Mouse (Mus musculus): ENCODE measurements around the gene Bex4. TPM values are rescaled to one million over a fixed set of nuclear protein-coding genes. Genes with fewer than 3 reads are reported as not detected.

Bex4 gene
- polyA plus RNA-seq (2015; fragmentation: Nextera tagmentation; extraction: Ambion mirVana), result 138 and 148 TPM in 2 replicates

GRCm38 (mm10) chrX:136138827-136139639, at the start of gene Bex4:
Bex4 (plus strand) TSS chrX:136138996.

GRCm38 (mm10) chrX:136172118-136172551, 33.3 kb downstream of the Bex4 start, which contains the start of gene Tceal8:
Tceal8 (minus strand) TSS chrX:136172342.

Small RNA genes within 50 kb of the gene (microRNA-seq; reads per million reads assigned to microRNA genes)
- gene Mir6383, result not detected

Other genes with a start within 250 kb of the Bex4 start
- 324 and 331 TPM in 2 replicates for gene Arxes2, start 145.2 kb upstream of the Bex4 start, polyA plus RNA-seq (2015; fragmentation: Nextera tagmentation; extraction: Ambion mirVana)
- 197 and 203 TPM in 2 replicates for gene Arxes1, start 105.6 kb upstream of the Bex4 start, polyA plus RNA-seq (2015; fragmentation: Nextera tagmentation; extraction: Ambion mirVana)
- gene Bex2, start 70.8 kb upstream of the Bex4 start, polyA plus RNA-seq (2015; fragmentation: Nextera tagmentation; extraction: Ambion mirVana), result 828 and 975 TPM in 2 replicates
- 0.05 TPM in 1 of 2 replicates, not detected in the other for gene Nxf3, start 53.7 kb upstream of the Bex4 start, polyA plus RNA-seq (2015; fragmentation: Nextera tagmentation; extraction: Ambion mirVana)
- gene Tceal8, start 33.3 kb downstream of the Bex4 start, polyA plus RNA-seq (2015; fragmentation: Nextera tagmentation; extraction: Ambion mirVana), result 121 and 140 TPM in 2 replicates
- gene Tceal5, start 64.9 kb downstream of the Bex4 start, polyA plus RNA-seq (2015; fragmentation: Nextera tagmentation; extraction: Ambion mirVana), result 52.4 and 65.4 TPM in 2 replicates
- 4.8 and 5.7 TPM in 2 replicates for gene Tceal7, start 75.8 kb downstream of the Bex4 start, polyA plus RNA-seq (2015; fragmentation: Nextera tagmentation; extraction: Ambion mirVana)
- gene Bex1, start 76.5 kb downstream of the Bex4 start, polyA plus RNA-seq (2015; fragmentation: Nextera tagmentation; extraction: Ambion mirVana), result 276 and 299 TPM in 2 replicates
- 245 and 250 TPM in 2 replicates for gene Tceal9, start 106.1 kb downstream of the Bex4 start, polyA plus RNA-seq (2015; fragmentation: Nextera tagmentation; extraction: Ambion mirVana)
- gene Bex3, start 131.3 kb downstream of the Bex4 start, polyA plus RNA-seq (2015; fragmentation: Nextera tagmentation; extraction: Ambion mirVana), result 914 and 970 TPM in 2 replicates

Measured in neural tube, postnatal 0 days (tissue).